Mouse (Mus musculus) forebrain, embryonic 10.5 days (tissue): ENCODE measurements around the gene Pon2. TPM values are rescaled to one million over a fixed set of nuclear protein-coding genes. Genes with fewer than 3 reads are reported as not detected.
A peak's percentile ranks its signal among the peaks of the same experiment; 100 is the strongest.

Experiments used
- DNase-seq: peaks from one replicate; pipeline ENCODE4 v3.0.0-alpha.2; 2017; ENCODE audit warnings: low spot score; ENCODE audit errors: extremely low spot score
- H3K27ac ChIP-seq: fragments of 300-500 bp; sonication (generic); 2 replicates; pipeline ENCODE4 v1.5.1; 2016; ENCODE audit warnings: mild to moderate bottlenecking
- H3K27me3 ChIP-seq: fragments of 300-500 bp; sonication (generic); 2 replicates; pipeline ENCODE4 v1.6.1; 2016; ENCODE audit warnings: mild to moderate bottlenecking; ENCODE audit not compliant: poor library complexity, severe bottlenecking
- H3K36me3 ChIP-seq: fragments of 300-500 bp; sonication (generic); replicated peaks from 2 replicates; pipeline ENCODE4 v1.6.1; 2016; ENCODE audit warnings: mild to moderate bottlenecking, moderate library complexity
- H3K4me1 ChIP-seq: fragments of 300-500 bp; sonication (generic); 2 replicates; pipeline ENCODE4 v1.6.1; 2016
- H3K4me3 ChIP-seq: fragments of 300-500 bp; sonication (generic); 2 replicates; pipeline ENCODE4 v1.5.1; 2016; ENCODE audit warnings: mild to moderate bottlenecking, moderate library complexity
- H3K9me3 ChIP-seq: fragments of 300-500 bp; sonication (generic); 2 replicates; pipeline ENCODE4 v1.6.1; 2016; ENCODE audit warnings: mild to moderate bottlenecking, moderate library complexity
- WGBS: fragments of 180-500 bp; shearing (Covaris S2); methylation state at CpG from one replicate; pipeline ENCODE4 v1.1.7; 2016; 5-methylcytosine and 5-hydroxymethylcytosine counted together
- polyA plus RNA-seq: library from polyadenylated mRNA; unstranded; fragments of >200 nt; fragmentation: Nextera tagmentation; extraction: Ambion mirVana; gene quantifications from 2 replicates; pipeline ENCODE4 v1.2.1, GENCODE M21; 2016

Pon2 gene
- polyA plus RNA-seq, 1 experiment from 2014 or later: 33.3 TPM

DNA sequence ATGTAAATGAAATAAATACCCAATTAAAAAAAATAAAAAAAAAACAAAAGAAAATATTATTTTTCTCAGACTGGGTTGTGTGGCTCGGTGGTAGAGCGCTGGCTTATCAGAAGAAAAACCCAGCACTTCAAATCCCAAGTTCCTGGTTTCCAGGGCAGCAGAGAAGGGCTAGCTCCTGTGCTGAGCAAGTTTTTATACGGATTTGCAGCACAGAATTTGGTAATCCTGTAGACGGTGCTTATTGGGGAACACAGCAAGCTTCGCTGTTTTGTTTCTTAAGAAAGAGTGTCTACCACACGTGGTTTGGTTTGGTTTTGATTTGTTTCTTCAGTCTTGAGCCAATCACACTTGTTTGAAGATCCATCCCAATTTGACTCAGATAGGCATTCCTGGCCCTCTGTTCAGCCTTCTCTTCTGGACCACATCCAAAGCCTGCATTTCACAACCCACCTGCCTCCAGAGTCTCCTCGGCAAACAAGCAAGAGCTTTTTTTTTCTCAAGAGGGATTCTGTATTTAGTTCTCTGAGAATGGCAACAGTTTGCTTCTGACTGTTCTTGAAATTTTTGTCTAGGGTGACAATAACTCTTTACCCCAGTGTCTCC lies 11.4 kb upstream of the Pon2 start:
- no peak for DNase-seq
- no peak overlapping the region for H3K4me3 ChIP-seq
- no peak overlapping the region for H3K27ac ChIP-seq
- no peaks in the 10 kb centered on the region for H3K27me3 ChIP-seq
- H3K4me1 ChIP-seq: peaks cover 5% of the 10 kb centered on the region; the same call in 1 of the 2 replicates
- WGBS: 85% methylated on average over 7 of the region's 7 CpGs
- no peaks in the 10 kb centered on the region for H3K36me3 ChIP-seq
- no peaks in the 10 kb centered on the region for H3K9me3 ChIP-seq

GRCm38 (mm10) chr6:5305926-5306325 lies 7.7 kb upstream of the Pon2 start:
- Histone ChIP-seq H3K4me3 (no peak overlapping the region), H3K4me1 (peaks cover 5% of the 10 kb centered on the region; the same call in 1 of the 2 replicates), H3K36me3 (no peaks in the 10 kb centered on the region), H3K9me3 (no peaks in the 10 kb centered on the region), H3K27ac (no peak overlapping the region), H3K27me3 (peaks cover 3% of the 10 kb centered on the region; the same call in 1 of the 2 replicates)
- DNase-seq: no peak
- 76% methylated on average over 3 of the region's 3 CpGs for WGBS

DNA sequence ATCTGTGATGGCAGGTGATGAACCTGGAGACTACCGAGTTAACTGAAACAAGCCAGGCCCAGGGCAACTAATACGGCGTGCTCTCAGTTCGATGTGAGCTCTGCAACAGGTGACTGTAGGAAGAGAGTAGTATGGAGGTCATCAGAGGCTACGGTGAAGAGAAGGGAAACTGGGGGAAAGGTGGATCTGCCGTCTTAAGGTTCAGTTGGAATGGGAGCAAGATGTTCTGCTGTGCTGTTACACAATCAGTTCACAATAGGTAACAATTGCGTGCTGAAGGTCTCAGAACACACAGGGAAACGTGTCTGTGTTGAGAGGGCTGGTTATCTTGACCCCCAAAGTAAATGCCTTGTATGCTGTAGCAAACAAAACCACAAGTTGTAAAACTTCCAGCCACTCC lies 6.7 kb upstream of the Pon2 start:
- H3K27me3 ChIP-seq: peaks cover 8% of the 10 kb centered on the region; the same call in 1 of the 2 replicates
- H3K9me3 ChIP-seq: no peaks in the 10 kb centered on the region
- H3K4me1 ChIP-seq: peaks cover 5% of the 10 kb centered on the region; the same call in 1 of the 2 replicates

GRCm38 (mm10) chr6:5300629-5301028 lies 2.4 kb upstream of the Pon2 start:
- no peak overlapping the region for H3K4me3 ChIP-seq
- H3K36me3 ChIP-seq: no peaks in the 10 kb centered on the region
- H3K27ac ChIP-seq: no peak overlapping the region
- no peak for DNase-seq
- 91% methylated on average over 8 of the region's 8 CpGs for WGBS
- H3K4me1 ChIP-seq: peaks cover 29% of the 10 kb centered on the region
- peaks cover 11% of the 10 kb centered on the region; the same call in 1 of the 2 replicates for H3K27me3 ChIP-seq
- no peaks in the 10 kb centered on the region for H3K9me3 ChIP-seq

More for the DNA sequence above, 6.7 kb upstream of the Pon2 start:
- Histone ChIP-seq H3K36me3 (no peaks in the 10 kb centered on the region), H3K27ac (no peak overlapping the region), H3K4me3 (no peak overlapping the region)
- no peak for DNase-seq
- WGBS: 87% methylated on average over 8 of the region's 8 CpGs

GRCm38 (mm10) chr6:5299561-5299960 lies 1.3 kb upstream of the Pon2 start:
- no peak for DNase-seq
- Histone ChIP-seq H3K4me3 (no peak overlapping the region), H3K9me3 (no peaks in the 10 kb centered on the region), H3K27me3 (peaks cover 11% of the 10 kb centered on the region; the same call in 1 of the 2 replicates), H3K4me1 (peaks cover 25% of the 10 kb centered on the region), H3K27ac (no peak overlapping the region), H3K36me3 (0 out of 2 replicates have a peak, but pooled peaks cover 2% of the 10 kb centered on the region)
- WGBS: 62% methylated on average over 5 of the region's 5 CpGs

DNA sequence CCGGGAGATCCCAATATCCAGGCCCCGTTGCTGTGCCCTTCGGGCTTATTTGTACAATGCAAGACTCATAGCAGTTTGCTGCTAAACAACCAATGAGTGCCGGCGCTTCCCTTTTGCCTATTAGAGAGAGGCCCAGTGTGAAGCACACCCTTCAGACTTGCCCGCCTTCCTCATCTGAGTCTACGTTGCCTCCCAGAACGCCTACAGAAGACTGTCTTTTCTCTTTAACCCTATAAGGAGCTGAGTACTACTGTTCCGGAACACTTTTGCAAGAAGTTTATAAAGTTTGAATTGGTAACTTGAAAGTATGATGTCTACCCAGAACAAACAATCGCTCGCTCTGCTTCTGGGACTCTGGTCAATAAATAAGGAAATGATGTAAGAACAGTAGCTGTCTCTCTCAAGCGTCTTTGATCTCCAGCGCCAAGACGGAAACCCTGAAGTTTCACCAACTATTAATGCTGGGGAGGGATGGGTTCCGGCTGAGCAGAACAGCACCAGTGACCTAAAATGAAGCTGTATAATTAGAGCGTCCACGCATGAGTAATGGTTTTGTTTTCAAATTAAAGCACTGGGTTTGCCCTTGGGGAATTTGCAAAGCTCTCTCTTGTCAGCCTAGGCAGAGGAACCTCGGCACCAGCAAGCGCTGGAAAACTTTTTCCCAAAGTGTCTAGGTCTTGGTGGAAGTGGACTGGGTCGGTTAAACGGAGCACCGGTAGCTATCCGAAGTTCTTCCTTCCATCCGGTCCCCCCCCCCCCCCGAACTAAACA lies 749 bp downstream of the Pon2 start:
- 6% methylated on average over 23 of the region's 25 CpGs for WGBS
- H3K4me3 ChIP-seq: peak overlapping the region; percentile 74
- peaks cover 11% of the 10 kb centered on the region; the same call in 1 of the 2 replicates for H3K27me3 ChIP-seq
- peaks cover 25% of the 10 kb centered on the region for H3K4me1 ChIP-seq
- 0 out of 2 replicates have a peak, but pooled peaks cover 2% of the 10 kb centered on the region for H3K36me3 ChIP-seq
- H3K9me3 ChIP-seq: no peaks in the 10 kb centered on the region
- DNase-seq: peak; percentile 64
- peak overlapping the region; percentile 97 for H3K27ac ChIP-seq

DNA sequence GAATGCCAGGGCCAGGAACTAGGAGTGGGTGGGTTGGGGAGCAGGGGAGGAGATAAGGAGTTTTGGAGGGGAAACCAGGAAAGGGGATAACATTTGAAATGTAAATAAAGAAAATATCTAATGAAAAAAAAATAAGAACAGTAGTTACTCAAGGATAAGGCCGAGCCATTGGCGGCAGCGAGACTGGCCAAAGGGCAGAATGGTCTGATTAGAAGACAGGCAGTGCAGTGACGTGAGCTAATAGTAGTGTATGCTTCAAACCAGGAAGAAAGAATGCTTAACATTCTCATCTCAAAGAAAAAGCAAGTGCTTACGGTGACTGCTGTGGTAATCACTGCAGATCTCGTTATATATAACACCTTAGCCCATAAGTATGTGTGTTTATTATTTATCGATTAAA lies 2.2 kb downstream of the Pon2 start:
- Histone ChIP-seq H3K36me3 (0 out of 2 replicates have a peak, but pooled peaks cover 2% of the 10 kb centered on the region), H3K27me3 (peaks cover 10% of the 10 kb centered on the region; the same call in 1 of the 2 replicates), H3K4me1 (peaks cover 31% of the 10 kb centered on the region), H3K4me3 (peak overlapping the region; percentile 74; the same call in 1 of the 2 replicates), H3K27ac (no peak overlapping the region), H3K9me3 (no peaks in the 10 kb centered on the region)
- 95% methylated on average over 7 of the region's 7 CpGs for WGBS
- DNase-seq: no peak

DNA sequence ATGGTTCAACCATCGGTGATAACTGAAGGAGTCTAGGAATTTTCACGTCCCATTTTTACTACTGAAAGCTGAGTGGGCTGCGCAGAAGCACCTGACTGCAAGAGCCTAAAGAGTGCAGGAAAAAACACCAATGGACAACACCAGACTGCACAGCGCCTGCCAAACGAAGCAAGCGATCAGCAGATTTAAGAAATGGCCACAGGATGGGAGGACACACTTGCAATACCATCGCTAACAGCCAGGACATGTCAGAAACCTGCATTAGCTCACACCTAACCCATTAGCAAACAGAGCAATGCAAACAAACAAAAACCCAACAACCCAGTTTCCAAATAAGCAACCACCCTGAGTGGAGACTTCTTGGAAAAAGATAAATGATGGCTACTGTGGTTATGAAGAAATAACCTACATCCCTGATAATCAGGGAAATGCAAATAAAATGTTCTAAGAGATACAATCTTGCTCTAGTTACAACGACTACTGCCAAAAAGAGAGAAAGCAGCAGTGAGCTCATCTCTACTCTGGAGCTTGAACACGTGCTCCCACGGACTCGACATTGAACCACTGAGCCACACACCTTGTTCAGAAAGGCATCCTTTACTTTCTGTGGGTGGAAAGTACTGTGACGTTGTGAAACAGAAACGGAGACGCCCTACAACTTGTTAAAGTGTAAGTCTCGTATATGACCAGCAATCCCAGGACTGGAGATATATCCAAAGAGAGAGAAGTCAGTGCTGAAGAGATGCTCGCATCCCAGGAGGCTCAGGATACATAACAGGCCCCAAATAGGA lies 3.4 kb downstream of the Pon2 start:
- H3K4me1 ChIP-seq: peaks cover 31% of the 10 kb centered on the region
- DNase-seq: no peak
- peaks cover 2% of the 10 kb centered on the region; the same call in 1 of the 2 replicates for H3K36me3 ChIP-seq
- 0 out of 2 replicates have a peak, but pooled peaks cover 3% of the 10 kb centered on the region for H3K27me3 ChIP-seq
- H3K27ac ChIP-seq: no peak overlapping the region
- H3K4me3 ChIP-seq: no peak overlapping the region
- no peaks in the 10 kb centered on the region for H3K9me3 ChIP-seq
- 93% methylated on average over 16 of the region's 16 CpGs for WGBS

- no peak overlapping the region for H3K4me3 ChIP-seq
- H3K4me1 ChIP-seq: peaks cover 31% of the 10 kb centered on the region
- peaks cover 12% of the 10 kb centered on the region for H3K36me3 ChIP-seq
- H3K9me3 ChIP-seq: no peaks in the 10 kb centered on the region
- no peak overlapping the region for H3K27ac ChIP-seq
- H3K27me3 ChIP-seq: no peaks in the 10 kb centered on the region
- no peak for DNase-seq
- WGBS: 87% methylated on average over 5 of the region's 5 CpGs
Observed at GRCm38 (mm10) chr6:5292841-5293240, 5.4 kb downstream of the Pon2 start.

DNA sequence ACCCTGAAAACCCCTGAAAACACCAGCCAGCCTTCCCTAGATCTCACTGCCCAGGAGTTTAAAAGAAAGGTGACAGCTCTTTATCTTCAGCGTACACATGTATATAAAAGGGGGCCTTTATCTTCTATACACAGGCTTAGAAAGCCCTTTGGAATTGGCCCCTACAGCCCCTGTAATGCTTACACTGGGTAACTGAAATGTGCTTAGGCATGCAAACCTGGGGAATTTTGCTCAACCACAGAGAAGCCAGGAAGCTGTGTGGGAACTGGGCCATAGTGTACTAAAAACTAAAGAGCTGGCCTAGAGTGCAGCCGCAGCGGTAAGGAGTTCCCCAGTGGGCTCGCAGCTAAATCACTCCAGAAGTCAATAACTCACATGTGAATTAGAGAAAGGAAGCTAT lies 6.8 kb downstream of the Pon2 start:
- 94% methylated on average over 4 of the region's 4 CpGs for WGBS
- no peaks in the 10 kb centered on the region for H3K9me3 ChIP-seq

DNA sequence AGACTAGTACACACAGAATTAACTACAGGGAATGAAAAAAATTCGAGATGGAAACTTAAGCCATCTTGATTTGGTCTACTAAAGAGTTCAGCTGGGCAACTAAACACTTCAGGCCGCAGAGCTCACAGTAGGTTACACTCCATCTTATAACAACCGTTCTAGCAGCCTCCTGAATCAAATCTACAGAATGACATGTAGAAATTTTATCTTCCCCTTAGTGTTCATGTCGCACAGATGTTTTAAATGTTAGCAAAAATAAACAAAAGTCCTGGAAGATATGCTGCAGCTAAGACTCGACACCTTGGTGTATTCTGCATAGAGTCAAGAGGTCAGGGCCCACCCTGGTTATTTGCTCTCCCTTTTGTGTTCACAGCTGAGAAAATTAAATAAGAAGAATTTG lies 10.3 kb downstream of the Pon2 start:
- DNase-seq: no peak
- no peaks in the 10 kb centered on the region for H3K9me3 ChIP-seq
- 74% methylated on average over 5 of the region's 5 CpGs for WGBS
- peaks cover 18% of the 10 kb centered on the region for H3K36me3 ChIP-seq
- H3K4me3 ChIP-seq: no peak overlapping the region
- no peaks in the 10 kb centered on the region for H3K27me3 ChIP-seq
- H3K4me1 ChIP-seq: peaks cover 13% of the 10 kb centered on the region
- H3K27ac ChIP-seq: peak overlapping the region; percentile 48

More for the DNA sequence above, 6.8 kb downstream of the Pon2 start:
- Histone ChIP-seq H3K27ac (peak overlapping the region; percentile 56; the same call in 1 of the 2 replicates), H3K36me3 (peaks cover 15% of the 10 kb centered on the region), H3K4me3 (no peak overlapping the region), H3K4me1 (peaks cover 20% of the 10 kb centered on the region), H3K27me3 (no peaks in the 10 kb centered on the region)
- DNase-seq: no peak

DNA sequence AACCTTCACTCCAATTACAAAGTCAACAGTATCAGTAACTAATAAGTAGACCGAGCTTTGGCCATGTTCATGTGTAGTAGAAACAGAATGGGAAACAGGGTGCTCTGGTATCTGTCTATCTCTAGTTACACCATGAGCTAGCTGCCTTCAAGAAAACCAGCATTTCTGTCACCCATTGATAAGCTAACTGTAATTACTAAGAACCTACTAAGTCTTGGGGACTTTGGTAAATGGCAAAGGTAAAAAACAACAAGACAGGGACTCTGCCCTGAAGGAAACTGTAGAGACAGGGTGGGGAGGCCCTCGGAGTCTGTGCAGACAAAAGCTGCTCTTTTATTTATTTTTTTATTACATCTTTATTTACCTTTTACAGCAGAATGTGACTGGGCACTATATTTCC lies 10.9 kb downstream of the Pon2 start:
- no peaks in the 10 kb centered on the region for H3K27me3 ChIP-seq
- H3K9me3 ChIP-seq: no peaks in the 10 kb centered on the region
- no peak for DNase-seq
- no peak overlapping the region; the same call in 1 of the 2 replicates for H3K27ac ChIP-seq
- peaks cover 15% of the 10 kb centered on the region for H3K4me1 ChIP-seq
- peaks cover 18% of the 10 kb centered on the region for H3K36me3 ChIP-seq
- no peak overlapping the region for H3K4me3 ChIP-seq
- 76% methylated on average over 2 of the region's 2 CpGs for WGBS
